Mouse (Mus musculus): Measurements from ENCODE around the gene Cxcr3.

Gene Cxcr3

GRCm38 (mm10) chrX:101733828-101734319 lies at the start of gene Cxcr3:
Cxcr3 (minus strand) TSS chrX:101734269.
- DNase-seq (ENCODE audit: low spot score in 2 of 2), result peak in 1 of 2 experiments; percentile 16

DNA sequence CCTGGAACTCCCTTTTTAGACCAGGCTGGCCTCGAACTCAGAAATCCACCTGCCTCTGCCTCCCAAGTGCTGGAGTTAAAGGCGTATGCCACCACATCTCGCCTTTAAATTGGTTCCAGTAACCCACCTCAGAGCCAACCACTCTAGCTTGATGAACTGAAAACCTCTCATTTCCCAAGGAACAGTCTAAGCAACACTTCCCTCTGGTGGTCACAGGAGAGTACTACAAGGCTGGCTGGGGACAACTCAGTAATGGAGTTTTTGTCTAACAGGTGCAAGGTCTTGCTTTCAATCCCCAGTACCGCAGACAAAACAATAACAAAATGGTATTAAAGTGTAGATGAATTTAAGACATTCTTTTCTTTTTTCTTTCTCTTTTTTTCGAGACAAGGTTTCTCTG lies 38.0 kb upstream of the Cxcr3 start:
- DNase-seq (ENCODE audit: low spot score in 2 of 2), result peak in 1 of 2 experiments; percentile 56

- DNase-seq (ENCODE audit: low spot score in 2 of 2), result no peak
Measured at GRCm38 (mm10) chrX:101770307-101770706, 36.2 kb upstream of the Cxcr3 start.

DNA sequence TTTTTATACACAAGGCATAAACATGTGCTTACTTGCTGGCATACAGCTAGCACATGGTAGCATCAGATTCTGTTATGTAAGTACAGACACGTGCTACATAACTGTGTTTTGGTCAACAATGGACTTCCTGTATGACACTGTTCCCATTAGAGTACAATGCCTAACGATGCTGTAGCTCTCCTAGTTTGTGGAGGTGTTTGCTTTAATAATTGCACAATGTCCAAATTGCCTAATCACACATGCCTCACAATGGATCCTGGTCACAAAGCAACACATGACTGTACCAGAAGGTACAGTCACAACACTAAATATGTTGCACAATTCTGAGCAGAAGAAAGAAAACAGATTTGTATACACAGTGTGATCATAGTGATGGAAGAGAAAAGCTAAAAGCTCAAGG lies 35.4 kb upstream of the Cxcr3 start:
- no peak for DNase-seq (ENCODE audit: low spot score in 2 of 2)

DNA sequence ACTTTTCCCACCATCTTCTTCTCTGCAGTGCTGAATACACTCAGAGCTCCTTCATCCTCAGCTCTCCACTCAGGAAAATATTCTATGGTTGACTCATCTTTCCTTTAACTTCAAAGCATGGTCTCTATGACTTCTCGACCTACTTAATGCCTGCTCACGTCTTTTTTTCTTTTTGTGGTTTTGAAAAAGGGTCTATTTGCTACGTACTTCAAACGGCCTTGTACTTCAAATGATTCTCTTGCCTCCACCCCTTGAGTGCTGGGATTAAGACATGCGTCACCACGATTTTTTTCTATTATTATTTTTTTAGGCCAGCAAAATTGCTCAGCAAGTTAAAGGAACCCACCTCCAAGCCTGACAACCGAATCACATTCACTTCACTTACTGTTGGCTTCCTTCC lies 33.2 kb upstream of the Cxcr3 start:
- DNase-seq (ENCODE audit: low spot score in 2 of 2), result no peak

GRCm38 (mm10) chrX:101765111-101765510 lies 31.0 kb upstream of the Cxcr3 start:
- no peak for DNase-seq (ENCODE audit: low spot score in 2 of 2)

DNA sequence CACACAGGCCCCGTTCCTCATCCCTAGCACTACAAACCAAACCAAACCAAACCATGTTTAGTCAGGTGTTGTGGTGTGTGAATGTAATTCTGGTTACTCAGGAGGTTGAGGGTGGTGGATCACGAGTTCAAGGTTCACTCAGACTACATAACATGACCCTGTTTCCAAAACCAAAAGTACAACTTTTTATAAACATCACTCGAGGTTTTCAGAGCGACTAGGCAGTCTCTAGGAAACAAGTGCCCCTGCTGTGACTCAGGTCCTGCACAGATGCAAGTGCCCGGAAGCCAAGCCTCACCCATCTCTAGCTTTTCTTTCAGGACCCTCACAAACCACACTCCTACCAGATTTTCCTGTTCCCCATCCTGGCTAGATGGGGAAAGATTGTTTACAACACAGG lies 30.6 kb upstream of the Cxcr3 start:
- DNase-seq (ENCODE audit: low spot score in 2 of 2), result no peak

GRCm38 (mm10) chrX:101754478-101754877 lies 20.4 kb upstream of the Cxcr3 start:
- peak in 1 of 2 experiments; percentile 56 for DNase-seq (ENCODE audit: low spot score in 2 of 2)

- no peak for DNase-seq (ENCODE audit: low spot score in 2 of 2)
Measured at GRCm38 (mm10) chrX:101750144-101750543, 16.1 kb upstream of the Cxcr3 start.

DNA sequence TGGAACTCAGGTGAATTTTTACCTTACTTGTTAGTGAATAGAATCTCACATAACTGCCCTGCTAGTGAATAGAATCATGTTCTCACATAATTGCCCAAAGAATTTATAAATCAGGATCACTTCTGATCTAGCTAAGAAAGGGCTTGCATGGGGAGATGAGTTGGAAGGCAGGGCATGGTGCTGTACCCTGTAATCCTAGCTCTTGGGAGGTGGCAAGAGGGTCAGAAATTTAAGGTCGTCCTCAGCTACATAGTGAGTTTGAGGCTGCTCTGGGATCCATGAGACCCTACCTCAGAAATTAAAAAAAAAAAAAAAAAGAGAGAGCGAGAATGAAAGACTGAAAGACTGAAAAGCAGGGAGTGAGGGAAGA lies 7.0 kb upstream of the Cxcr3 start:
- DNase-seq (ENCODE audit: low spot score in 2 of 2), result no peak

DNA sequence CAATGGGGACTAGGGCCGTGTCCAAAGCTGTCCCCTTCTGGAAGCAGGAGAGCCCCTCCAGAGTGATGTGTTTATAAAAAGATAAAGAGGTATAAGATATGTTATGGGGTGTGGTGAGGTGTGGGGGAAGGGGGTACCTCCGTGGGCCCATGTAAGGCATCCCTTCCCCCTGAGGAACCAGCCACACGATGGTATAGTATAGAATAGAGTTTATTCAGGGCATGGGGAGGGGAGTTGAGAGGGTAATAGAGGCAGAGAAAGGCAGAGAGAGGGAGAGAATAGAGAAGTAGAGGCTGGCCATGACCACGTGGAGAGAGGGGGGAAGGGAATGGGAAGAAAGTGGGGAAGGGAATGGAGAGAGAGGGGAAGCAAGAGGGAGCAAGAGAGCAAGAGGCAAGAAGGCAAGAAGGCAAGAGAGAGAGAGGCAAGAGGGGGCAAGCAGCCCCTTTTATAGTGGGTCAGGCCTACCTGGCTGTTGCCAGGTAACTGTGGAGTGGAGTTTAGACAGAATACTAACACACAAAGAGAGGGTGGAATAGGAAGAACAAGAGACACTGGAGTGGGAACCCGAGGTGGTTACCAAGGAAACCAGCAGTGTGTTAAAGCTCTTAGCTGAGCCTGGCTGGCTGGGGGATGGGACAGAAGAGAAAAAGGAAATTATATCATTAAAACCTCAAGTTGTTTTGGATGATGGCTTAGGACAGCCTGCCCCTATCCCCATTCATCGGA lies 6.4 kb upstream of the Cxcr3 start:
- no peak for DNase-seq (ENCODE audit: low spot score in 2 of 2)

GRCm38 (mm10) chrX:101737201-101737600 lies 3.1 kb upstream of the Cxcr3 start:
- DNase-seq (ENCODE audit: low spot score in 2 of 2), result no peak

DNA sequence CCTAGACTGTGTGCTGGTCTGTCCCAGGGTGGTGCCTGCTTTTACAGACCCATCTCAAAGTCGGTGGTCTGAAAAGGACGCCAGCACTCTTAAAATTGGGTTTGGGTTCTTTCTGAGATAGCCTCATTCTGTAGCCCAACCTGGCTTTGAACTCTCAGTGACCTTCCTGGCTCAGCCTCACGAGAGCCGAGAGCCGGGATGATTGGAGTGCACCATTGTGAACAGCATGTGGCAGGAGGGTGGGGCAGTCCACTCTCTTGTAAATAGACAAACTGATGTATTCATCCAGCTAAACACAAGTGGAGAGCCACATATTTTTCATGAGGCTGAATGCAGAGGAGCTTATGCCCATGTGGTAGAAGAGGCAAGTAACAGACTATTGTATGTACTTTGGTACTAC lies 912 bp upstream of the Cxcr3 start:
- no peak for DNase-seq (ENCODE audit: low spot score in 2 of 2)

DNA sequence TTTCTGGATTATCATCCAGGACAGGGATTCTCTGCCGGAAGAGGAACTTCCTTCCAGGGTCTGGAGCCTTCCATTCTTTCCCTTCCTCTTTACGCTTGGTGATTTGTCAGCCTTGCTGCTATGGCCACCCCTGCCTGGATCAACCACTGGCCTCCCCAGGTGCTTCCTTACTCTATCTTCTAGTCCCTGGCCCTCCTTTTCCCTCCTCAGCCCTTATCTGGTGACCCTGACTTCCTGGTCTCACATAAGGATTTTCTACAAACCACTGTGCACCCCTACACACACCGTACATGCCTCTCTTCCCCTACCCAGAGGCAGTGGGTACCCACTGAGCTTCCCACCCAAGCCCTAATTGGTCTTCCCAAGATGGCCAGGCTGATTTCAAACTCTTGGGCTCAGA lies 781 bp downstream of the Cxcr3 start:
- no peak for DNase-seq (ENCODE audit: low spot score in 2 of 2)

DNA sequence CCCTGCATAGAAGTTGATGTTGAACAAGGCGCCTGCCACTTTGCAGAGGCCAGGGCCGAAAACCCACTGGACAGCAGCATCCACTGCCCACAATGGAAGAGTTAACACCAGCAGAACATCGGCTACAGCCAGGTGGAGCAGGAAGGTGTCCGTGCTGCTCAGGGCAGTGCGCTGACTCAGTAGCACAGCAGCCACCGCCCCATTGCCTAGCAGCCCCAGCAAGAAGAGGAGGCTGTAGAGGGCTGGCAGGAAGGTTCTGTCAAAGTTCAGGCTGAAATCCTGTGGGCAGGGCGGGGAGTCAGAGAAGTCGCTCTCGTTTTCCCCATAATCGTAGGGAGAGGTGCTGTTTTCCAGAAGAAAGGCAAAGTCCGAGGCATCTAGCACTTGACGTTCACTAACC lies 1.4 kb downstream of the Cxcr3 start:
- DNase-seq (ENCODE audit: low spot score in 2 of 2), result no peak

DNA sequence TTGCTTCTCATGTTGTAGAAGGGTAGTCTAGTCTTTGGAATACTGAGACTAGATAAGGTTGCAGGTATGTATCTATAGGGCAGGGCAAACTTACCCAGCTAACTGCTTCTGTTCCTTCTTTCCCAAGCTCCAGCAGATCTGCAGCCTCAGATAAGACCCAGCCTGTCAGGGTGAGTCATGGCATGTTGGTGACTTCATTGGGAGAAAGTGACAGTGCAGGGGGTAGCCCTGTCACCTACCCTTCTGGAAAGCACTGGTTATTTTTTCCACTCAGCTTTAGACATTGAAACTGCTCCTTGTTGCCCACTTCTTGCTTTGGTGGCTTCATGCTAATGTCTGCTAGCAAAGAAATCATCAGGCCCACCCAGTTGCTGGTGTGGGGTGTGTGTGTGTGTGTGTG lies 4.1 kb downstream of the Cxcr3 start:
- no peak for DNase-seq (ENCODE audit: low spot score in 2 of 2)

DNA sequence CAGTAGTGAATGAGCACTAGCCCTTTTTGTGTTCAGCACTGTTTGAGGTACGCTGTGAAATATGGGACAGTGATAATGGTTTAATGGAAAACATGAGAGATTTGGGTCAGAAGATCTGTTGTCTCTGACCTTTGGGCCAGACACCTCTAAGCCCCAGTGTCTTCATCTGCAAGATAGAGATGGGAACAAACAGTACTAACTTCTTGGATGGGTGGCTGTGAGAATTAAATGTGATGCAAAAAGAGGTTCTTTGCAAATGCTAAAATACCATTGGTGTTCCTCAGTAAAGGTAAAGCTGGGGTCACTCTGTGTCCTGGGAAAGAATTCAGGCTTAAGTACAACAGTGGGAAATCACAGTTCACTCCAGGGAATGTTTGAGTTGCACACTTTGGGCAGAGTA lies 13.7 kb downstream of the Cxcr3 start:
- no peak for DNase-seq (ENCODE audit: low spot score in 2 of 2)

DNA sequence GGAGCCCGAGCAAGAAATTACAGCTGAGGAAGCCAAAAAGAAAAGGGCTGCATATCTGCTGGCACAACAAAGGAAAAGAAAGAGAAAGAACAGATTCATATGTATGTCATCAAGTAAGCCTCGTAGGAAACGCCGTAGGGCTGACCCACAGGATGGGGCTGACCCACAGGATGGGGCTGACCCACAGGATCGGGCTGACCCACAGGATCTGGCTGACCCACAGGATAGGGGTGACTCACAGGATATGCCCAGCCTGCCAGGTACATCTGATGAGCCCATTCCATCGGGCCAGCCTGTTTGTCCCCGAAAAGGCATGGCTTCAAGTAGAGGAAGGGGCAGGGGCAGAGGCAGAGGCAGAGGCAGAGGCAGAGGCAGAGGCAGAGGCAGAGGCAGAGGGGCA lies 29.0 kb downstream of the Cxcr3 start:
- no peak for DNase-seq (ENCODE audit: low spot score in 2 of 2)

DNA sequence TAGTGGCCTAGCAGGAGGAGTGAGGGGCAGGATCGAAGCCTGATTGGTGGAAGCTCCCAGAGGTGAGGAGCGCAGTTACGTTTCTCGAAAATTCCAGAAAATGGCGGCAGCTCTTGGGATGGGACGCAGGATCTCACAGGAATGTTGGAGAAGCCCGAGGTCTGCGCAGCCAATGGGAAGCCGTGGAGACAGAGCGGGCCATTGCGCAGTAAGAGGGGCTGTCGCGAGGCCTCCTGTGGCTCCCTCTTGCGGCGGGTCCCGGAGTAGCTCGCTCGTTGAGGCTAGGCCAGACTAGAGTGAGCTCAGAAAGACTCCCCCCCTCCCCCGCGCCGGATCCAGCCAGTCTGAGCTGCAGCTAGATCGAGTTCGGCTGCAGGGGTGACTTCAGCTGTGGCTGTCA lies 35.8 kb downstream of the Cxcr3 start:
- no peak for DNase-seq (ENCODE audit: low spot score in 2 of 2)

- no peak for DNase-seq (ENCODE audit: low spot score in 2 of 2)
Measured at GRCm38 (mm10) chrX:101697537-101697936, 36.5 kb downstream of the Cxcr3 start.

DNA sequence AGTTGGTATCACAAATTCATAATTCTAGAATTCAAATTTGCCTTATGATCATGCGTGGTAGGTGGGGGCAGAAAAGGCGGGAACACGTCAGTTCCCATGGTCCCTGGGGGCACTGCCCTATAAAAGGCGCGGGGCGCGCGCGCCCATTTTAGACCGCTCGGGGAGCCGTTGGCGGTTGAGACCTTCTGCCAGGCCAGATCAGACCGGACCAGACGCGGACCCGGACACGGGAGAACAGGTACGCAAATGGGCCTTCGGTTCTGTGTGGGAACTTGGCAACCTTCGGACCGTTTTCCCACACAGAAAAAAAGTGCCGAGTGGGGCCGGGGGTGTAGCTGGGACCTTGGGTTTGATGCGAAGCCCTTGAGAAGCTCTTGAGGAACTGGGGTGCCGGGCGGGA lies 38.4 kb downstream of the Cxcr3 start:
- no peak for DNase-seq (ENCODE audit: low spot score in 2 of 2)
